ENCODE assay signal across 8 mouse cellular contexts in genomic region chr19:11966201-11966636, GRCm38 (mm10). TPM values are rescaled to one million over a fixed set of nuclear protein-coding genes. Genes with fewer than 3 reads are reported as not detected.
DNase-seq lines count a peak whose midpoint lies in the region; ATAC-seq lines count a peak whose summit lies in the region.

No protein-coding gene starts in this region.

- H3K4me1 ChIP-seq in embryonic facial prominence, embryonic 12.5 days, result peaks cover 11% of the 10 kb centered on the region
- H3K4me1 ChIP-seq in heart, embryonic 13.5 days, result peaks cover 42% of the 10 kb centered on the region
- H3K4me1 ChIP-seq in liver, embryonic 12.5 days, result peaks cover 35% of the 10 kb centered on the region
- H3K4me1 ChIP-seq in neural tube, embryonic 11.5 days (ENCODE audit: control insufficient read depth, insufficient read depth, low read length), result peaks cover 7% of the 10 kb centered on the region
- peaks cover 21% of the 10 kb centered on the region for H3K4me1 ChIP-seq in stomach, embryonic 16.5 days (ENCODE audit: control insufficient read depth, insufficient read depth, low read length)

- peak overlapping the region; percentile 74 for H3K9ac ChIP-seq in embryonic facial prominence, embryonic 12.5 days
- H3K9ac ChIP-seq in heart, embryonic 13.5 days, result peak overlapping the region; percentile 99
- peak overlapping the region; percentile 88 for H3K9ac ChIP-seq in liver, embryonic 12.5 days
- H3K9ac ChIP-seq in neural tube, embryonic 11.5 days (ENCODE audit: low read length), result peak overlapping the region; percentile 73
- H3K9ac ChIP-seq in stomach, embryonic 16.5 days (ENCODE audit: low read length), result peak overlapping the region; percentile 96

- DNase-seq in A20 (ENCODE audit: low read depth, low spot score), result peak; percentile 67
- DNase-seq in adrenal gland, postnatal 14 days, result peak; percentile 65
- peak; percentile 70 for DNase-seq in kidney, postnatal 14 days
- peak; percentile 33 for DNase-seq in neural tube, embryonic 11.5 days (ENCODE audit: low spot score)

- peak overlapping the region; percentile 86 for H3K4me3 ChIP-seq in embryonic facial prominence, embryonic 12.5 days
- peak overlapping the region; percentile 94 for H3K4me3 ChIP-seq in heart, embryonic 13.5 days
- peak overlapping the region; percentile 93 for H3K4me3 ChIP-seq in liver, embryonic 12.5 days
- peak overlapping the region; percentile 92 for H3K4me3 ChIP-seq in neural tube, embryonic 11.5 days (ENCODE audit: low read depth, low read length)
- peak overlapping the region; percentile 90 for H3K4me3 ChIP-seq in stomach, embryonic 16.5 days (replicated peaks; ENCODE audit: low read length)

- H3K27ac ChIP-seq in embryonic facial prominence, embryonic 12.5 days, result 0 out of 2 replicates have a peak overlapping the region, but pooled peaks have one; percentile 65
- peak overlapping the region; percentile 87 for H3K27ac ChIP-seq in heart, embryonic 13.5 days (replicated peaks)
- peak overlapping the region; percentile 89 for H3K27ac ChIP-seq in liver, embryonic 12.5 days
- peak overlapping the region; percentile 75; the same call in 1 of the 2 replicates for H3K27ac ChIP-seq in neural tube, embryonic 11.5 days (ENCODE audit: low read depth, low read length)
- H3K27ac ChIP-seq in stomach, embryonic 16.5 days (ENCODE audit: low read length), result peak overlapping the region; percentile 88

- no peaks in the 10 kb centered on the region for H3K9me3 ChIP-seq in embryonic facial prominence, embryonic 12.5 days
- no peaks in the 10 kb centered on the region for H3K9me3 ChIP-seq in heart, embryonic 13.5 days
- peaks cover 5% of the 10 kb centered on the region; the same call in 1 of the 2 replicates for H3K9me3 ChIP-seq in liver, embryonic 12.5 days (replicated peaks)
- no peaks in the 10 kb centered on the region for H3K9me3 ChIP-seq in neural tube, embryonic 11.5 days (ENCODE audit: control insufficient read depth, low read length)
- no peaks in the 10 kb centered on the region for H3K9me3 ChIP-seq in stomach, embryonic 16.5 days (replicated peaks; ENCODE audit: control insufficient read depth, low read length)

- peak overlapping the region; percentile 94 for H3K4me2 ChIP-seq in embryonic facial prominence, embryonic 12.5 days (replicated peaks)
- peak overlapping the region; percentile 83 for H3K4me2 ChIP-seq in heart, embryonic 13.5 days
- H3K4me2 ChIP-seq in liver, embryonic 12.5 days, result peak overlapping the region; percentile 94
- peak overlapping the region; percentile 76 for H3K4me2 ChIP-seq in neural tube, embryonic 11.5 days (ENCODE audit: low read depth)
- H3K4me2 ChIP-seq in stomach, embryonic 16.5 days (ENCODE audit: low read depth, low read length), result peak overlapping the region; percentile 84

- WGBS in embryonic facial prominence, embryonic 12.5 days, result 1% methylated on average over 18 of the region's 18 CpGs
- 1% methylated on average over 18 of the region's 18 CpGs for WGBS in heart, embryonic 13.5 days
- 1% methylated on average over 18 of the region's 18 CpGs for WGBS in liver, embryonic 12.5 days (ENCODE audit: insufficient replicate concordance)
- WGBS in neural tube, embryonic 11.5 days, result under 1% methylated on average over 17 of the region's 18 CpGs
- WGBS in stomach, embryonic 16.5 days, result under 1% methylated on average over 18 of the region's 18 CpGs

- no peak for ATAC-seq in embryonic facial prominence, embryonic 12.5 days (ENCODE audit: insufficient number of reproducible peaks, insufficient read depth, low FRiP score, low TSS enrichment)
- ATAC-seq in heart, embryonic 13.5 days (ENCODE audit: extremely low read depth, insufficient number of reproducible peaks, low FRiP score, low TSS enrichment), result peak; percentile 5
- ATAC-seq in liver, embryonic 12.5 days, result no peak
- no peak for ATAC-seq in neural tube, embryonic 11.5 days (ENCODE audit: insufficient read depth, low FRiP score, low TSS enrichment)
- no peak for ATAC-seq in stomach, embryonic 16.5 days (ENCODE audit: insufficient read depth, low FRiP score)

- H3K36me3 ChIP-seq in embryonic facial prominence, embryonic 12.5 days, result peaks cover 11% of the 10 kb centered on the region
- H3K36me3 ChIP-seq in heart, embryonic 13.5 days, result peaks cover 24% of the 10 kb centered on the region
- H3K36me3 ChIP-seq in liver, embryonic 12.5 days, result peaks cover 27% of the 10 kb centered on the region
- no peaks in the 10 kb centered on the region for H3K36me3 ChIP-seq in neural tube, embryonic 11.5 days (ENCODE audit: control insufficient read depth, insufficient read depth, low read length)
- no peaks in the 10 kb centered on the region for H3K36me3 ChIP-seq in stomach, embryonic 16.5 days (ENCODE audit: control insufficient read depth, insufficient read depth, low read length)

- no peaks in the 10 kb centered on the region for H3K27me3 ChIP-seq in embryonic facial prominence, embryonic 12.5 days
- H3K27me3 ChIP-seq in heart, embryonic 13.5 days (replicated peaks), result 0 out of 2 replicates have a peak, but pooled peaks cover 5% of the 10 kb centered on the region
- H3K27me3 ChIP-seq in liver, embryonic 12.5 days (replicated peaks), result no peaks in the 10 kb centered on the region
- H3K27me3 ChIP-seq in neural tube, embryonic 11.5 days (ENCODE audit: control insufficient read depth, insufficient read depth, low read length), result no peaks in the 10 kb centered on the region
- no peaks in the 10 kb centered on the region for H3K27me3 ChIP-seq in stomach, embryonic 16.5 days (ENCODE audit: control insufficient read depth, insufficient read depth, low read length)

RNA-seq across cellular contexts. Expression of gene Osbp, which starts 0.5 kb away (rescaled TPM):
- total RNA-seq in adrenal gland, postnatal 14 days (2021), result 63.9 and 65.6 TPM in 2 replicates
- polyA plus RNA-seq in embryonic facial prominence, embryonic 12.5 days (2016; fragmentation: Nextera tagmentation; extraction: Ambion mirVana), result 5.6 and 6.0 TPM in 2 replicates
- polyA plus RNA-seq in heart, embryonic 13.5 days (2015; fragmentation: Nextera tagmentation; extraction: Ambion mirVana), result 4.2 and 4.8 TPM in 2 replicates
- 2.8 and 3.0 TPM in 2 replicates for polyA plus RNA-seq in liver, embryonic 12.5 days (2016; fragmentation: Nextera tagmentation; extraction: Ambion mirVana)
- 6.6 and 6.7 TPM in 2 replicates for polyA plus RNA-seq in neural tube, embryonic 11.5 days (2014; fragmentation: Nextera tagmentation; extraction: Ambion mirVana)
- polyA plus RNA-seq in stomach, embryonic 16.5 days (2015; fragmentation: Nextera tagmentation; extraction: Ambion mirVana), result 4.1 and 4.6 TPM in 2 replicates

RNA-seq across cellular contexts. Expression of gene Patl1, which starts 54.0 kb away (rescaled TPM):
- total RNA-seq in adrenal gland, postnatal 14 days (2021), result 30.2 and 31.7 TPM in 2 replicates
- polyA plus RNA-seq in embryonic facial prominence, embryonic 12.5 days (2016; fragmentation: Nextera tagmentation; extraction: Ambion mirVana), result 19.4 and 20.6 TPM in 2 replicates
- 16.0 and 17.0 TPM in 2 replicates for polyA plus RNA-seq in heart, embryonic 13.5 days (2015; fragmentation: Nextera tagmentation; extraction: Ambion mirVana)
- polyA plus RNA-seq in liver, embryonic 12.5 days (2016; fragmentation: Nextera tagmentation; extraction: Ambion mirVana), result 10.7 and 11.1 TPM in 2 replicates
- polyA plus RNA-seq in neural tube, embryonic 11.5 days (2014; fragmentation: Nextera tagmentation; extraction: Ambion mirVana), result 24.7 and 25.7 TPM in 2 replicates
- polyA plus RNA-seq in stomach, embryonic 16.5 days (2015; fragmentation: Nextera tagmentation; extraction: Ambion mirVana), result 16.6 and 16.9 TPM in 2 replicates
